ENCODE assay signal across 8 mouse cellular contexts in genomic region chr5:140642076-140642475, GRCm38 (mm10). TPM values are rescaled to one million over a fixed set of nuclear protein-coding genes. Genes with fewer than 3 reads are reported as not detected.
DNase-seq lines count a peak whose midpoint lies in the region; ATAC-seq and TF ChIP-seq lines count a peak whose summit lies in the region.

No protein-coding gene starts in this region.

- peaks cover 44% of the 10 kb centered on the region for H3K4me1 ChIP-seq in liver, postnatal 0 days (ENCODE audit: insufficient read depth)
- peaks cover 8% of the 10 kb centered on the region; the same call in 1 of the 2 replicates for H3K4me1 ChIP-seq in stomach, postnatal 0 days (replicated peaks; ENCODE audit: control insufficient read depth, insufficient read depth)

- peak; percentile 33 for DNase-seq in gastrocnemius, adult 18-20 months (ENCODE audit: low spot score)
- no peak for DNase-seq in gastrocnemius, postnatal 10 days
- DNase-seq in spleen, adult 18-20 months, result peak; percentile 66 to 68
- no peak for DNase-seq in spleen, postnatal 14 days (ENCODE audit: low spot score in 2 of 2)
- peak; percentile 70 for DNase-seq in liver, postnatal 0 days
- DNase-seq in stomach, postnatal 0 days (ENCODE audit: low spot score), result no peak
- no peak for DNase-seq in right cerebral cortex, adult 2 months (ENCODE audit: low spot score in 2 of 2)
- no peak for DNase-seq in c-Kit-positive CD71-positive TER-119-positive erythroid progenitor cells, embryonic 14.5 days (ENCODE audit: low spot score)

- no peak for TF ChIP-seq CTCF in liver, postnatal 0 days (IDR thresholded peaks at IDR 0.05; ENCODE audit: low read depth)
- TF ChIP-seq CTCF in stomach, postnatal 0 days (IDR thresholded peaks at IDR 0.05; ENCODE audit: low read depth), result no peak

- 0 out of 2 replicates have a peak, but pooled peaks cover 3% of the 10 kb centered on the region for H3K36me3 ChIP-seq in liver, postnatal 0 days (replicated peaks; ENCODE audit: insufficient read depth, low read length)
- peaks cover 4% of the 10 kb centered on the region for H3K36me3 ChIP-seq in stomach, postnatal 0 days (ENCODE audit: control insufficient read depth, insufficient read depth, low read length)

- peak; percentile 14 for ATAC-seq in liver, postnatal 0 days
- no peak for ATAC-seq in stomach, postnatal 0 days (ENCODE audit: low FRiP score, low TSS enrichment)

- no peaks in the 10 kb centered on the region for H3K9me3 ChIP-seq in liver, postnatal 0 days (ENCODE audit: low read length)
- H3K9me3 ChIP-seq in stomach, postnatal 0 days (ENCODE audit: control insufficient read depth, low read length), result no peaks in the 10 kb centered on the region

- H3K9ac ChIP-seq in liver, postnatal 0 days (replicated peaks), result no peak overlapping the region
- H3K9ac ChIP-seq in stomach, postnatal 0 days (ENCODE audit: low read length), result peak overlapping the region; percentile 31; the same call in 1 of the 2 replicates

- no peak overlapping the region for H3K4me2 ChIP-seq in liver, postnatal 0 days (ENCODE audit: low read depth, low read length)
- H3K4me2 ChIP-seq in stomach, postnatal 0 days (replicated peaks; ENCODE audit: low read depth), result no peak overlapping the region

- peak overlapping the region; percentile 74 for H3K27ac ChIP-seq in liver, postnatal 0 days (ENCODE audit: low read depth)
- H3K27ac ChIP-seq in stomach, postnatal 0 days (replicated peaks), result peak overlapping the region; percentile 79

- 29% methylated on average over 3 of the region's 3 CpGs for WGBS in liver, postnatal 0 days (ENCODE audit: insufficient replicate concordance)
- WGBS in stomach, postnatal 0 days, result 52% methylated on average over 3 of the region's 3 CpGs

- no peak overlapping the region for H3K4me3 ChIP-seq in liver, postnatal 0 days (ENCODE audit: low read depth, low read length)
- H3K4me3 ChIP-seq in stomach, postnatal 0 days (ENCODE audit: low read depth, low read length), result no peak overlapping the region

- H3K27me3 ChIP-seq in liver, postnatal 0 days (ENCODE audit: insufficient read depth, low read length), result no peaks in the 10 kb centered on the region
- H3K27me3 ChIP-seq in stomach, postnatal 0 days (ENCODE audit: control insufficient read depth, insufficient read depth, low read length), result no peaks in the 10 kb centered on the region

- TF ChIP-seq EP300 in liver, postnatal 0 days (IDR thresholded peaks at IDR 0.05; ENCODE audit: low read depth), result no peak
- no peak for TF ChIP-seq EP300 in stomach, postnatal 0 days (optimal IDR thresholded peaks at IDR 0.05)

RNA-seq across cellular contexts. Expression of gene Ttyh3, which starts 6.8 kb away (rescaled TPM):
- total RNA-seq in gastrocnemius, adult 18-20 months (2021), result 1 to 10 TPM; 4.1 to 5.4 TPM
- total RNA-seq in gastrocnemius, postnatal 10 days (2021), result 10 to 100 TPM; 33.4 to 42.5 TPM
- 5.2 and 6.5 TPM in 2 replicates for polyA plus RNA-seq in liver, postnatal 0 days (2015; fragmentation: Nextera tagmentation; extraction: Ambion mirVana)
- 8.5 and 9.6 TPM in 2 replicates for polyA plus RNA-seq in stomach, postnatal 0 days (2015; fragmentation: Nextera tagmentation; extraction: Ambion mirVana)

RNA-seq across cellular contexts. Expression of gene Lfng, which starts 35.0 kb away (rescaled TPM):
- 1 to 10 TPM; 3.3 to 3.5 TPM for total RNA-seq in gastrocnemius, adult 18-20 months (2021)
- 1 to 10 TPM; 7.1 to 9.0 TPM for total RNA-seq in gastrocnemius, postnatal 10 days (2021)
- 5.0 and 5.9 TPM in 2 replicates for polyA plus RNA-seq in liver, postnatal 0 days (2015; fragmentation: Nextera tagmentation; extraction: Ambion mirVana)
- polyA plus RNA-seq in stomach, postnatal 0 days (2015; fragmentation: Nextera tagmentation; extraction: Ambion mirVana), result 11.1 and 11.4 TPM in 2 replicates

Comparison
In these comparisons a context has a peak if more than half of its experiments do, and no peak if none do; other contexts are left out.
1. DNase-seq: peak in gastrocnemius, adult 18-20 months (single experiment), spleen, adult 18-20 months (2 of 2) and liver, postnatal 0 days (single experiment); none in gastrocnemius, postnatal 10 days (single experiment), spleen, postnatal 14 days (0 of 2), stomach, postnatal 0 days (single experiment), right cerebral cortex, adult 2 months (0 of 2) and c-Kit-positive CD71-positive TER-119-positive erythroid progenitor cells, embryonic 14.5 days (single experiment).
2. RNA of gene Ttyh3, which starts 6.8 kb away (total RNA-seq): 33.4 to 42.5 TPM in gastrocnemius, postnatal 10 days; 4.1 to 5.4 TPM in gastrocnemius, adult 18-20 months; every median in the first group is over 4 times any median in the second.